Mouse (Mus musculus) NIH3T3 (cell line): ENCODE data around the gene Zfp523.

Experiments
- DNase-seq: peaks from one replicate; pipeline ENCODE4 v3.0.0-alpha.2; 2012; ENCODE audit warnings: low read depth

Gene Zfp523

DNA sequence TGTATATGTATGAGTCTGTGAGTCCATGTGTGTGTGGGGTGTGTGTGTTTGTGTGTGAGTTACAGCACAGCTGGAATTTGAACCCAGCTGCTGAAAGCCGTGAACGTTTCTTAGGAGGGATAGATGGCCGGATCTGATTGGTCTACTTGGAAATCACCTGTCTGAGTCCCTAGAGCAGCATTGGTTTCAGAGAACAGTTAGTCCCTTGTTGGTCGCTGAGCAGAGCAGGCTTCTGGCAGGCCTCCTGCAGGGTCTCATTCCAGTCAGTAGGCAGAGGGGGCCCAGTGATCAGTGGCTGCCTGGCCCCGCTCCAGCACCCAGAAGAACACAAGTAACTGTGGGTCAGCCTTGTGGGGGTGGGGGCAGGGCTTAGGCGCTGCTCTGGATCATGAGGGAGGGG, 67.8 kb downstream of the Zfp523 start:
- DNase-seq, result no peak

GRCm38 (mm10) chr17:28246640-28247039, 69.7 kb downstream of the Zfp523 start:
- DNase-seq, result peak; percentile 26

- peak; percentile 48 for DNase-seq
Observed at GRCm38 (mm10) chr17:28247613-28248012, 70.7 kb downstream of the Zfp523 start.

- DNase-seq, result no peak
Observed at GRCm38 (mm10) chr17:28249062-28249461, 72.1 kb downstream of the Zfp523 start.

- DNase-seq, result no peak
Observed at GRCm38 (mm10) chr17:28251579-28252280, 74.8 kb downstream of the Zfp523 start.

DNA sequence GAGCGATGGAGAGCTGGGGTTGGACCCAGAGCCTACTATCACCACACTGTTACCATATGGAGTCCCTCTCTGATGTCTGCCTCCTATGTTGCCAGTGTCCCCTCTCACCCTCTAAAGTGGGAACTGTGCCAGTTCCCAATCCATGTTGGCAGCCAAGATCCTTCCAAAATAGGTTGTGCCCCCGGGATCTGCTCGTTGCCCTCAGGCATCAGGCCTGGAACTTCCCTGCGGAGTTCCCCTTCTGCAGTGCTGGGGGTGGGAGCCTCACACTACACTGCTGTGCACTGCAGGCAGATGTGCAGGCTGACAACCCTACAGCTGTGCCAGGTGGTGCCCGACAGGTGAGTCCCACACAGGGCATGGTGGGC, 75.3 kb downstream of the Zfp523 start:
- DNase-seq, result no peak

DNA sequence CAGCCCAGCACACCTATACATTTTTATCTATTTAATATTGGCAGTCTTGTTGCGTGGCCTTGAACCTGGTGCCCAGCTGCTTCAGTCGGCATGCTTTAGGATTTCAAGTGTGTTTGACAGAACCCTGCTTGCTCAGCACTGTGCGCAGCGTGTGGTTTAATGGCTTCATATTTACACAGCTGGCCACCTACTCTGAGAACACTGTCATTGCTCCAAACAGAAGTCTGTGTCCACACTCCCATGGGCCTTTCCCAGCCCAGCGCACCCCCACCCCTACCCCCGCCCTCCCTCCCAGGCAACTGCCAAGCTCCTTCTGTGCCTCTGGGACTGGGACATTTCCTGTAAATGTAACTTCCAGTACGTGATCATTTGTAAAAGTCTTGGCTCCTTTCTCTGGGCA, 76.3 kb downstream of the Zfp523 start:
- DNase-seq, result no peak

- no peak for DNase-seq
Observed at GRCm38 (mm10) chr17:28254804-28255203, 77.9 kb downstream of the Zfp523 start.
